In the genomic region with DNA sequence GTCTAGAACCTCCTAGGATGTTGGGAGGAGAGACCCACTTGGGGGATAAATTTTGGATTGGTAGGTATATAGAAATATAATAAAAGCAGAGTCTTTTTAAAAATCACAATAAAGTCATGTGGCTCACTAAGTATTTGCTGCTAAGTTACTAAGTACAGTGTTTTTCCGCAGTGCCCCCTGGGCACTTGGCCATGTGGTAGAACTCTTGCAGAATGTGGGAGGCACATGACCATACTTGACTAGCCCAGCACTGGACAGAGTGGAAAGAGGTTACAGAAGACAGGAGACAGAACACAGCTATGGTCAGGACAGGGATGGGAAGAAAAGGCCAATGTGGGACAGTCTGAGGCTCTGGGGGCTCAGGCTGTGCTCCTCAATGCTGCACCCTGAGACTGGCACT, we compare ENCODE assay signal across 26 mouse cellular contexts. TPM values are rescaled to one million over a fixed set of nuclear protein-coding genes. Genes with fewer than 3 reads are reported as not detected.
DNase-seq lines count a peak whose midpoint lies in the region; ATAC-seq and TF ChIP-seq lines count a peak whose summit lies in the region.
"Had no signal": no experiment of that assay in that cellular context is flagged by ENCODE, and none has a peak within 500 bp of the region (broad histone marks: within the 10 kb centered on the region; RNA-seq: fewer than 3 reads in every experiment).

No protein-coding gene starts in this region.

- intact Hi-C loops in left cerebral cortex, postnatal 4 days (cut with DNase I), result no loop called here

- peak overlapping the region; percentile 66 for H3K27ac ChIP-seq in midbrain, embryonic 10.5 days (replicated peaks)
- no peak overlapping the region for H3K27ac ChIP-seq in midbrain, postnatal 0 days (ENCODE audit: low read depth, low read length)
- H3K27ac ChIP-seq in embryonic fibroblast, embryonic 13.5 days (ENCODE audit: insufficient read depth, low read length), result peak overlapping the region; percentile 77; the same call in 1 of the 2 replicates
- H3K27ac ChIP-seq: forebrain, embryonic 15.5 days; hindbrain, embryonic 14.5 days; liver, embryonic 14.5 days had no signal

- TF ChIP-seq POLR2A in embryonic fibroblast, embryonic 13.5 days (IDR thresholded peaks at IDR 0.05; ENCODE audit: low read depth, low read length), result no peak

- H3K9ac ChIP-seq in midbrain, postnatal 0 days (replicated peaks; ENCODE audit: low read length, poor library complexity, severe bottlenecking), result no peak overlapping the region
- H3K9ac ChIP-seq: forebrain, embryonic 15.5 days; hindbrain, embryonic 14.5 days; liver, embryonic 14.5 days had no signal

- TF ChIP-seq CTCF in midbrain, postnatal 0 days (IDR thresholded peaks at IDR 0.05), result no peak
- TF ChIP-seq CTCF in embryonic fibroblast, embryonic 13.5 days (IDR thresholded peaks at IDR 0.05; ENCODE audit: borderline replicate concordance, insufficient read depth, low read length), result no peak

- no peak for DNase-seq in midbrain, embryonic 10.5 days (ENCODE audit: low spot score)
- DNase-seq in midbrain, postnatal 0 days (ENCODE audit: low spot score), result no peak
- peak; percentile 48 to 67 for DNase-seq in kidney, postnatal 36 days
- DNase-seq in left cerebral cortex, postnatal 4 days, result no peak
- no peak for DNase-seq in right cerebral cortex, postnatal 4 days
- DNase-seq in embryo, embryonic 9.5 days (ENCODE audit: extremely low spot score), result no peak
- DNase-seq: cerebellum, adult 9-10 months; gastrocnemius, postnatal 36 days; heart, postnatal 10 days; layer of hippocampus, postnatal 36 days; retina, postnatal 1 day; thymus, postnatal 14 days had no signal

- H3K4me2 ChIP-seq in midbrain, postnatal 0 days (ENCODE audit: low read depth, low read length, poor library complexity, severe bottlenecking), result no peak overlapping the region
- H3K4me2 ChIP-seq: forebrain, embryonic 15.5 days; heart, embryonic 11.5 days; hindbrain, embryonic 14.5 days had no signal

- 86% methylated on average over 1 of the region's 1 CpGs for WGBS in midbrain, embryonic 10.5 days
- WGBS in midbrain, postnatal 0 days, result 88% methylated on average over 1 of the region's 1 CpGs

- H3K9me3 ChIP-seq in midbrain, embryonic 10.5 days (replicated peaks), result no peaks in the 10 kb centered on the region
- H3K9me3 ChIP-seq in midbrain, postnatal 0 days (ENCODE audit: low read length), result no peaks in the 10 kb centered on the region
- H3K9me3 ChIP-seq: forebrain, embryonic 15.5 days; G1E had no signal

- H3K4me3 ChIP-seq in midbrain, embryonic 10.5 days, result no peak overlapping the region
- H3K4me3 ChIP-seq in midbrain, postnatal 0 days (ENCODE audit: low read depth, low read length), result no peak overlapping the region
- no peak overlapping the region for H3K4me3 ChIP-seq in embryonic fibroblast, embryonic 13.5 days (ENCODE audit: insufficient read depth, low read length)
- H3K4me3 ChIP-seq: erythroblast, embryonic 14.5 days; forebrain, embryonic 15.5 days had no signal

- H3K27me3 ChIP-seq in midbrain, embryonic 10.5 days (ENCODE audit: low read depth, poor library complexity, severe bottlenecking), result peaks cover 41% of the 10 kb centered on the region
- no peaks in the 10 kb centered on the region for H3K27me3 ChIP-seq in midbrain, postnatal 0 days (ENCODE audit: insufficient read depth, low read length)

- ATAC-seq in midbrain, postnatal 0 days (ENCODE audit: low FRiP score), result no peak
- ATAC-seq: forebrain, embryonic 15.5 days had no signal

- no peaks in the 10 kb centered on the region for H3K36me3 ChIP-seq in midbrain, embryonic 10.5 days
- H3K36me3 ChIP-seq in midbrain, postnatal 0 days (ENCODE audit: insufficient read depth, low read length), result no peaks in the 10 kb centered on the region
- H3K36me3 ChIP-seq: forebrain, embryonic 15.5 days; G1E had no signal

- peaks cover 39% of the 10 kb centered on the region for H3K4me1 ChIP-seq in midbrain, embryonic 10.5 days
- H3K4me1 ChIP-seq in midbrain, postnatal 0 days (ENCODE audit: insufficient read depth, low read length), result no peaks in the 10 kb centered on the region
- peaks cover 16% of the 10 kb centered on the region for H3K4me1 ChIP-seq in embryonic fibroblast, embryonic 13.5 days (ENCODE audit: control insufficient read depth, insufficient read depth, low read length)

RNA-seq across cellular contexts. Expression of a gene that starts 4.9 kb away (rescaled TPM):
- polyA plus RNA-seq in midbrain, embryonic 10.5 days (2016; fragmentation: Nextera tagmentation; extraction: Ambion mirVana), result 3.8 and 4.3 TPM in 2 replicates
- total RNA-seq in midbrain, postnatal 0 days (2014; rRNA removed), result 8.7 and 17.5 TPM in 2 replicates
- polyA plus RNA-seq in midbrain, postnatal 0 days (2015; fragmentation: Nextera tagmentation; extraction: Ambion mirVana), result 11.0 and 11.7 TPM in 2 replicates
- polyA plus RNA-seq in embryonic fibroblast, embryonic 13.5 days (2011; ENCODE audit: insufficient read length, low read depth, missing spikeins), result 31.1 and 41.3 TPM in 2 replicates
- total RNA-seq in left cerebral cortex, postnatal 4 days (2021), result 10 to 100 TPM; 22.8 to 23.5 TPM
- total RNA-seq: common myeloid progenitor, adult 5-6 weeks had no signal
- polyA plus RNA-seq: G1E had no signal

RNA-seq across cellular contexts. Expression of a gene that starts 41.4 kb away (rescaled TPM):
- not detected in 2 replicates for polyA plus RNA-seq in midbrain, embryonic 10.5 days (2016; fragmentation: Nextera tagmentation; extraction: Ambion mirVana)
- not detected in 2 replicates for total RNA-seq in midbrain, postnatal 0 days (2014; rRNA removed)
- polyA plus RNA-seq in midbrain, postnatal 0 days (2015; fragmentation: Nextera tagmentation; extraction: Ambion mirVana), result not detected in 2 replicates
- not detected in 2 replicates for polyA plus RNA-seq in embryonic fibroblast, embryonic 13.5 days (2011; ENCODE audit: insufficient read length, low read depth, missing spikeins)
- total RNA-seq in left cerebral cortex, postnatal 4 days (2021), result not detected
- total RNA-seq: adrenal gland, adult 18-20 months; common myeloid progenitor, adult 5-6 weeks; gastrocnemius, postnatal 36 days; heart, postnatal 10 days; layer of hippocampus, postnatal 36 days; left cerebral cortex, postnatal 14 days had no signal
- polyA plus RNA-seq: embryonic facial prominence, embryonic 11.5 days; erythroblast, embryonic 14.5 days; forebrain, embryonic 15.5 days; G1E; heart, embryonic 11.5 days; hindbrain, embryonic 14.5 days; intestine, embryonic 14.5 days; limb, embryonic 14.5 days; liver, embryonic 14.5 days; neural tube, embryonic 11.5 days had no signal

Comparison
In these comparisons a context has a peak if more than half of its experiments do, and no peak if none do; other contexts are left out.
1. DNase-seq: peak in kidney, postnatal 36 days (2 of 2); none in midbrain, embryonic 10.5 days (single experiment), midbrain, postnatal 0 days (single experiment), left cerebral cortex, postnatal 4 days (single experiment), right cerebral cortex, postnatal 4 days (single experiment) and embryo, embryonic 9.5 days (single experiment).